Mouse (Mus musculus) ovary, postnatal 14 days (tissue): ENCODE measurements around the gene Lin7a.
A peak's percentile ranks its signal among the peaks of the same experiment; 100 is the strongest.

Experiments used
- DNase-seq: peaks from one replicate; pipeline ENCODE4 v3.0.0; 2022; ENCODE audit warnings: low spot score

The Lin7a gene

GRCm38 (mm10) chr10:107323865-107324264, 52.4 kb downstream of the Lin7a start:
- no peak for DNase-seq

DNA sequence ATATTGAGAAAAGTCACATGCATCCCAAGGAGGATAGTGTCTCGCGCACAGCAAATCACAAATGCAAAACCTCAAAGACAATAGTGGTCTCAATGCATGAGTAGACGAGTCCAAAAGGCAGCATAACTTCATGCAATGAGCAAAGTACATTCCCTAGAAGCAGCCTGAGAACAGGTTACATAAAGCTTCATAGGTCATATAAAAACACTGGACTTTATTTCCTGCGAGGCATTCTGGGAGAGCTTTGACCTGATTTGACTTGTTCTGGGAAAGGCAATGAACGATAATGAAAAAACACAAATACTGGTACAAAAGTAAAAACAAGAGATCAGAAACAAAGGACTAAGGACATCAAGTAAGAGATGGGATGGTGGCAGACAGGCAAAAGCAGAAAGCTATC, 54.1 kb downstream of the Lin7a start:
- DNase-seq: no peak

- no peak for DNase-seq
These were observed 68.0 kb downstream of the Lin7a start for GRCm38 (mm10) chr10:107339524-107339923.

GRCm38 (mm10) chr10:107341151-107341550, 69.7 kb downstream of the Lin7a start:
- no peak for DNase-seq

DNA sequence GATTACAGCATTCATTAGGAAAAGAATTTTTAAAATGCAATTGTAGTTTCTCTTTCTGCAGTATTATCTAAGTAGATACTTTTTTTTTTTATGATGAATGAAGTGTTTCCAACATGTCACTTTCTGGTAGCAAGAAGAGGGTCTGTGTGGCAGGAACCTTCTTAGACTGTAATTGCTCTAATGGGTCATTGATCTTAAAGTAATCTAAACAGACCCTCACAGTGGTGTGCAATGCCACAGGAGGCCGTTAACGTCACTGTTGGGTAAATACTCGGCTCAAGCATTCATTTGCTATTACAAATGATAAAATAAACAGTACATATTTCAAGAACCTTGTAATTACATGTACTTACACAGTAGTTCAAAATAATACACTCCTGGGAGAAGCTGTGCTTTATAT, 72.7 kb downstream of the Lin7a start:
- DNase-seq: no peak

- no peak for DNase-seq
These were observed 76.4 kb downstream of the Lin7a start for GRCm38 (mm10) chr10:107347842-107348241.

DNA sequence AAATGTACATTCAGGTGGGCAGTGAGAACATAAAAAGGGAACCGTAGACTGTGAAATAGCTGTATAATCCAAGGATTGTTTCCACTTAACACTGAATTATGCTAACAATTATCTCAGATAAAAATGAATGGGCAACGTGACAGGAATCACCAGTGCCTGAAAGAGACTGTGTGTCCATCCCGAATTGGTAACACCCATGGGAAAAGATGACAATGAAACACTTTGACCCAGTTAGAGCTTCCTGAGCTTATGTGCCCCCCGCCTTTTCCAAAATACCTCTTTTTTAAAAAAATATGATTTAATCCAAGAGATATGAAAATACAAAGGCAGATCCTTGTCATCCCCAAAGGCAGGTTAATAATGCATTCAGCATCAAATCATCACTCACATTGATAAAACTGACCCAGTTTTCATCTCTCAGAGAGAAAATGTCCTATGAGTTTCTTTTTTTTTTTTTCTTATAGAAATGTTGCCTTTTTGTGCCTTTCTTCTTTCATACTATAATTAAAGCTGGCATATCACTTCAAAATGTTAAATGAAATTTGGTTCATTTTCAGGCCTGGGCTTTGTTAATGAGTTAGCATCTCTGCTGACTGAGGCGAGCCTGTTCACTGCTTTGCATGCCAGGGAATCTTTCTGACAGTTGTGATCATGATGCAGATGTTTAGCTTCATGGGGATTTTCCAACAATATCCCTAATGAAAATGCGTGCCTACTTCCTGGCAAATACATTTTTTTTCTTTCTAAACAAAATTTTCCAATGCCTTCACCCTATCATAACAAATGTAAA, 80.4 kb downstream of the Lin7a start:
- DNase-seq: no peak

- DNase-seq: no peak
These were observed 82.0 kb downstream of the Lin7a start for GRCm38 (mm10) chr10:107353483-107353882.

DNA sequence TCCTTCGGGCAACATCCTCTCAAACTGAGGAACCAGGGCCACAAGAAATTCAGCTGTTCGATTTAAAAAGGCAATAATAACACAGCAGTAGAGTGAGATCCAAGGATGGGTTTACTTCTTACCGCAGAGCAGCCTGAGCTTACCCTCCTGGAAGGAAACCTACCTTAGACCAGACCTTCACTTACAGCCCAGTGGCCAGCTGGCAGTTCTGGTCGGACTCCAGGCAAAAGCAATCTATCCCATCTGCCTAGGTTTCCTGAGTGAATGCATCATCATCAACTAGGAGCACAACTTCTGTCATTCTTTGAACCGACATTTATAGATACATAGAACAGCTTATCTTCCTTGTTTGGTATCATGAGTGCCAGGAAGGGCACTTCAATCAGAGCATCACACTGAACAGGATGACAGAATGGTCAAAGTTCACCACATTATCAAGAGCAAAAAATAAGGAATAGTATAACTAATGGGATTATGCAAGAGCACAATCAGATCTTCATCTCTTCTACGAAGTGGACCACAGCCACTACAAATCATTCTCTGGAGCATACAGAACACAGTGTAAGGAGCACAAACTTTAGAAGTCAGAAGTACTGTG, 87.1 kb downstream of the Lin7a start:
- DNase-seq: no peak

DNA sequence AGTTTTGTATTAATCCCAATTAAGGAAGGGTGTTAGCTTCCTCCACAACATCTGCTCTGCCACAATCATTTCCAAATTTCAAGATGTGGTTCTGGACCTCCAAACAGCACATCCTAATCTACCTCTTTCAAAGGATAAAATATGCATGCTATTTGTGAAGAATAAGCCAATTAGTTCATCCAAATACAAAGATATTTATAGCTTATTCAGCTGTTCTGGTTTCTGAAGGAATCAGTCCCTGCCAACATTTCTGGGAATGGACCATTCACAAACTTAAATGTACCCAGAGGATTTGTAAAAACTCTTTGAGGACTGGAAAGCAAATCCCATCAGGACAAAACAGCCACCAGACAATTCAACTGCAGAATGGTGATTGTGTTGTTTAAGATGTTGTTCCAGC, 87.8 kb downstream of the Lin7a start:
- no peak for DNase-seq

- DNase-seq: no peak
These were observed 90.1 kb downstream of the Lin7a start for GRCm38 (mm10) chr10:107361546-107361945.

GRCm38 (mm10) chr10:107362026-107362425, 90.5 kb downstream of the Lin7a start:
- DNase-seq: no peak

GRCm38 (mm10) chr10:107363049-107363816, 91.7 kb downstream of the Lin7a start:
- DNase-seq: no peak

DNA sequence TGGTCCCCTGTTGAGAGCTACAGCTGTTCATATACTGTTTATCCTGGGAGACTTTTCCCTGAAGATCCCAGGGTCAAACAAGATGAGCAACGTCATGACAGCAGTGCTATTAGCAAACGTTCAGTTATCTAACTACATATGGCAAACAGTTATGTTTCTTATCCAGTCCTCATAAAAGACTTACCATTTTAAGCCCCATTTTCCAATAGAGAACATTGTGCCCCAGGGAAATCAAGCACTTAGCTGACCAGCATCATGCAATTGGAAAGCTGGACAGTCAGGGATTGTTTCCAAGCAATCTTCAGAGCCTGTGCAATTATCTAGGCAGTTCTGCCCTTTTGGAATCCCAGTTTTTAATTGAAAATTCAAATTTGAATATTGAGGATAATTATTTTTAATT, 105.7 kb downstream of the Lin7a start:
- no peak for DNase-seq

GRCm38 (mm10) chr10:107381143-107381746, 109.8 kb downstream of the Lin7a start:
- DNase-seq: no peak

DNA sequence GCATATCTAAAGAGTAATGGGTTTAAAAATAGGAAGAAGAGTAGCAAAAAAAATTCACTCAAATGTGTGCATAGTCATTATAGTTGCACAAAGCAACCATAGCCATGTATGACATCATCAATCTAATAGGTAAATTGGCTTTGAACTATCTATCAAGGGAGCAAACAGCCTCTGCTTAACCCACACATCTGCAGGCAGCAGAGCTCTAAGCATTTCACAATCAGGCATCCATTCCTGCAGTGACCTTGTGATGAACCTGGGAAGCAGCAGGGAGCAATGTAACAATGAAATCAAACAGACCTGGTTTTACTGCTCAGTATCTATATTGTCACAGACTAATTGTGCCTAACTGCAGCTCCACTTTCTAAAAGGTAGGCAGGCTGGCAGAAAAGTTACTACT, 112.3 kb downstream of the Lin7a start:
- no peak for DNase-seq

- peak; percentile 29 for DNase-seq
These were observed 118.0 kb downstream of the Lin7a start for GRCm38 (mm10) chr10:107389505-107389904.

DNA sequence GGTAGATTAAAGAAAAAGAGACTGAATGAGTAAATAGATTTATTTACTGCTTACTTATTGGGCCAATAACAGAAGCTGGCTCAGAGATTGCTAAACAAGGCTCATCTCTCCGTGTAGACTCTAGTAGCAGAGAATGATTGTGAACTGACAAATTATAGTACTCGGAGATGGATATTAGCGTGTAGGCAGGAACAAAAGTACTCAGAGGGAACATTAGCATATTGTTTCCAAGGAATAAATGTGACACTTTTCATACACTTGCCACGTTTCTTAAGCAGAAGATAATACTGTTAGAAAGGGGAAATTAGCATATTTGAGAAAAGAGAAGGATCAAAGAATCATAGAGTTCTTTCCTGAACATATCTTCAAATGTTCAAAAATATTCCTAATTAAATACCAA, 133.9 kb downstream of the Lin7a start:
- DNase-seq: no peak

- no peak for DNase-seq
These were observed 146.8 kb downstream of the Lin7a start for GRCm38 (mm10) chr10:107418306-107418705.

DNA sequence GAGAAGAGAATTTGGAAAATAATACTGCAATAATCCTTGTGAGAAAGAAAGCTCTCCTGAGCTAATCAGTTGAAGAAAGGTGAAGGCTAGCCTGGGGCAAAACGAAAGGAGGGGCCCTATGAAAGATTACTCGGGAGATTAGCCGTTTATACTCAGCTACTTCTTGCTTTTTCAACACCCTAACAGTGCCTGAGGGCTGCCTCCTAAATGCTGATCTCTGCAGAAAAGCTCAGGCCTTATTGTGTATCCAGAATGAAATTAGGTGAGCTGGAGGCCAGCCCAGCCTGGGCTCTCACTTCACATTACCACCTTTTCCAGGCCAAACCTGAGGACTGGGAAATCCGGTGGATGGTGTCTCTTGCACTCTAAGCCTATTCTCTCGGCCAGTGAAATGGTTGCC, 165.5 kb downstream of the Lin7a start:
- DNase-seq: no peak

DNA sequence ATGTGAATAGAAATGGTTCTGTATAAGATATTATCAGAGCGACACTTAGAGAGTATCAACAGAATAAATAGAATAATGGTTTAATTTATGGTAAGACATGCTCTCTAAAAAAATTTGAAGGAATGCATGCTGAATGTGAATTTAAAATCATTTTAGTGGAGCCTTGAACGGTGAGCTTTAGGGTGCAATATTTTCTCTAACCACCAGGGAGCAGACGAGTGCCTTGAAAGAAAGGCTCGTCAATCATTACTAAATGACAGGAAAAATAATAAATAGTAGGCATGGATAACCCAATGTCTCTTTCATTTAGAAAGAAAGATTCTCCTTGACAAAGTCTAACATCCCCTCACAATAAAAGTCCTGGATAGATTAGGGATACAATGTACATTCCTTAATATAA, 171.3 kb downstream of the Lin7a start:
- DNase-seq: peak; percentile 19

DNA sequence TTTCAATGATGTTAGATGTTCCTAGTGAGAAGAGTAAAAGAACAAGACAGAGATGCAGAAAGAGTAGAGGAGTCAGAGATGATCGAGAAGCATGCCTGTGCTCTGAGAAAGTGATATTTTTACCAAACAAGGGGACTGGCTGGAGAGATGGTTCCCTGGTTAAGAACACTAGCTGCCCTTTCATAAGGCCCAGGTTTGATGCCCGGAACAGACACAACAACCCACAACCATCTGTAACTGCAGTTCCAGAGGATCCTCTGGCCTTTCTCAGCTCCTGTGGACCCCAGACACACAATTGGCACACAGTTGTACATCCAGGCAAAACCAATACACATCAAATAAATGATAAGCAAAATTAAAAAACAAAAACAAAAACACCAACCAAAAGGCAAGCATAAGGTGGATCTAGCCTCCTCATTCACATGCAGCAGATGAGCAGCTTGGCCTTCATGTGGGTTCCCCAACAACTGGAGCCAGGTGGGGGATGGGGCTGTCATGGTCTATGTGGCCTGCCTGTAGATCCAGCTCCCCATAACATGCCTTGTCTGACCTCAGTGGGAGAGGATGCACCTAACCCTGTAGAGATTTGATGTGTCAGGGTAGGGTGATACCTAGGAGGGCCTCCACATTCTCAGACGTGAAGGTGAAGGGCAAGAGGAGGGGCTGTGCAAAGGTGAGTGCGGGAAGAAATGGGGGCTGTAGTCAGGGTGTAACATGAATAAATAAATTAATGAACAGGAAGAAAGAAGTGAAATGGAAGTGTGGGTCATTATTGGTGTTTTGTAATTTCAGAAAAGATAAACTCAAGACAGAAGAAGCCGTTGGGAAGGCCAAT, 178.2 kb downstream of the Lin7a start:
- no peak for DNase-seq
